Mouse (Mus musculus) neural tube, embryonic 12.5 days (tissue): Measurements from ENCODE around the gene Rps28. TPM values are rescaled to one million over a fixed set of nuclear protein-coding genes. Genes with fewer than 3 reads are reported as not detected.

Experiments
- polyA plus RNA-seq: library from polyadenylated mRNA; unstranded; fragments of >200 nt; fragmentation: Nextera tagmentation; extraction: Ambion mirVana; gene quantifications from 2 replicates; pipeline ENCODE4 v1.2.1, GENCODE M21; 2016

Gene Rps28
- polyA plus RNA-seq, 1 experiment from 2014 or later: 679 TPM

Other genes starting within 250 kb of the Rps28 start
- gene Zfp414, start 195.5 kb downstream of the Rps28 start, polyA plus RNA-seq: 43.8 and 50.5 TPM in 2 replicates
- 0.87 TPM in 2 replicates for gene Pram1, start 186.5 kb downstream of the Rps28 start, polyA plus RNA-seq
- gene Hnrnpm, start 137.7 kb downstream of the Rps28 start, polyA plus RNA-seq: 369 and 408 TPM in 2 replicates
- 55.7 and 61.1 TPM in 2 replicates for gene March2, start 105.9 kb downstream of the Rps28 start, polyA plus RNA-seq
- gene Rab11b, start 64.0 kb downstream of the Rps28 start, polyA plus RNA-seq: 412 and 463 TPM in 2 replicates
- 17.7 TPM in 2 replicates for gene Angptl4, start 42.7 kb downstream of the Rps28 start, polyA plus RNA-seq
- 31.5 and 32.3 TPM in 2 replicates for gene Kank3, start 14.0 kb downstream of the Rps28 start, polyA plus RNA-seq
- gene Ndufa7, start within 50 bp of the Rps28 start, polyA plus RNA-seq: 458 and 461 TPM in 2 replicates
- 59.3 and 61.8 TPM in 2 replicates for gene Cd320, start 18.5 kb upstream of the Rps28 start, polyA plus RNA-seq
- not detected in 2 replicates for gene Gm7029, start 49.3 kb upstream of the Rps28 start, polyA plus RNA-seq
- gene Kifc1, start 66.1 kb upstream of the Rps28 start, polyA plus RNA-seq: 2.6 and 4.1 TPM in 2 replicates
- gene Platr17, start 80.6 kb upstream of the Rps28 start, polyA plus RNA-seq: not detected in 2 replicates
- 60.3 and 62.1 TPM in 2 replicates for gene Daxx, start 84.9 kb upstream of the Rps28 start, polyA plus RNA-seq
- 23.6 and 23.9 TPM in 2 replicates for gene Tapbp, start 91.3 kb upstream of the Rps28 start, polyA plus RNA-seq
- 21.9 and 24.1 TPM in 2 replicates for gene Zbtb22, start 91.3 kb upstream of the Rps28 start, polyA plus RNA-seq
- 64.3 and 68.1 TPM in 2 replicates for gene Rgl2, start 105.0 kb upstream of the Rps28 start, polyA plus RNA-seq
- 184 and 191 TPM in 2 replicates for gene Pfdn6, start 115.8 kb upstream of the Rps28 start, polyA plus RNA-seq
- 38.4 and 39.7 TPM in 2 replicates for gene Wdr46, start 116.1 kb upstream of the Rps28 start, polyA plus RNA-seq
- gene B3galt4, start 126.9 kb upstream of the Rps28 start, polyA plus RNA-seq: 7.9 and 8.3 TPM in 2 replicates
- 66.0 and 66.5 TPM in 2 replicates for gene Vps52, start 131.2 kb upstream of the Rps28 start, polyA plus RNA-seq
- 914 and 923 TPM in 2 replicates for gene Rps18, start 131.4 kb upstream of the Rps28 start, polyA plus RNA-seq
- gene H2-K1, start 175.8 kb upstream of the Rps28 start, polyA plus RNA-seq: 15.2 and 16.8 TPM in 2 replicates
- gene Ring1, start 200.1 kb upstream of the Rps28 start, polyA plus RNA-seq: 25.9 and 30.7 TPM in 2 replicates
- 61.3 and 70.6 TPM in 2 replicates for gene H2-Ke6, start 203.5 kb upstream of the Rps28 start, polyA plus RNA-seq
- 172 and 173 TPM in 2 replicates for gene Slc39a7, start 207.1 kb upstream of the Rps28 start, polyA plus RNA-seq
- gene Rxrb, start 207.2 kb upstream of the Rps28 start, polyA plus RNA-seq: 65.2 and 69.1 TPM in 2 replicates
- gene Col11a2, start 214.9 kb upstream of the Rps28 start, polyA plus RNA-seq: 5.7 and 6.3 TPM in 2 replicates